Mouse (Mus musculus): ENCODE data around the gene Sytl1.

GRCm38 (mm10) chr4:133210023-133210787 lies 52.7 kb downstream of the Sytl1 start:
- TF ChIP-seq POLR2A (IDR thresholded peaks at IDR 0.05; ENCODE audit: extremely low read depth, insufficient read depth, low read length) (no peak), CTCF (IDR thresholded peaks at IDR 0.05; ENCODE audit: extremely low read depth, insufficient read depth, low read length) (no peak)

Data from cortical plate, adult 2 months (tissue).